Mouse (Mus musculus): ENCODE data around the gene Mov10l1.

The Mov10l1 gene

DNA sequence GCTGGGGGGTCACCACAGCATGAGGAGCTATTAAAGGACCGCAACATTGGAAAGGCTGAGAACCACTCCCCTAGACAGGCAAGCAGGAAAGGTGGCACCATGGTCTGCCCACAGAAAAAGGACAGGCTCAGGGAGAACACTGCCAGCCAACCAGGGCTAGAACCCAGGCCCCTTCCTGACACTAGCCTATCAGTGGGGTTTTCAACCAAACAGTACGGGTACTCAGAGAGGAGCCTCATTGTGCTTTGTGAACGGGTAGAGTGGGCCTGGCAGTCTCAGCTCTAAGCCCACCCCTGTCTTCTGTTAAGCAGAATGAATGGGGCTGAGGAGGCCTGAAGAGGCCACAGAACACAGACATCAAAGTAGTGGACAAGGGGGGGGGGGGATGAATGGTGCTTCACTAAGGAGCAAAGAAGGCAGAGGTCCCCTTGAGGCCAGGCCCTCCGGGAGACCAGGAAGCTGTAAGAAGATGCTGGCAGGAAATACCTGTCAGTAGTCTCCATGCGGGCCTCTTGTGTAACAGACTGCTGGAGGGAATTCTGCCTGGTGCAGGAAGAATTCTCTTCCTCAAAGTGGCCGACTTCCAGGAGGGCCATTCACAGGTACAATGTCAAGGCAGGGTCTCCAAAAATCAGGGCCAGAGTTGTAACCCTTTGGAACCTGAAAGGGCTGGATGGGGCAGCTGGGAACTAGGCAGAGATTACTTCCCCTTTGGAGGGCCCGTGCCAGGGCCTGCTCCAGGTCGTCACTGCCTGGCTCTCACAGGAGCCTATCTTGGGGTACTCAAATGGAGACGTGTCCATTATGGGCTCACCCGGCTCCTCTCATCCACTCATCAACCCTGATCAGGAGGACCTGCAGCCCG lies 92.1 kb downstream of the Mov10l1 start, which contains the start of gene Trabd:
Trabd (plus strand) TSS at position 512 of the 865 bp plus-strand sequence.
- no peak for DNase-seq (ENCODE audit: extremely low spot score, low read depth, low spot score)

DNA sequence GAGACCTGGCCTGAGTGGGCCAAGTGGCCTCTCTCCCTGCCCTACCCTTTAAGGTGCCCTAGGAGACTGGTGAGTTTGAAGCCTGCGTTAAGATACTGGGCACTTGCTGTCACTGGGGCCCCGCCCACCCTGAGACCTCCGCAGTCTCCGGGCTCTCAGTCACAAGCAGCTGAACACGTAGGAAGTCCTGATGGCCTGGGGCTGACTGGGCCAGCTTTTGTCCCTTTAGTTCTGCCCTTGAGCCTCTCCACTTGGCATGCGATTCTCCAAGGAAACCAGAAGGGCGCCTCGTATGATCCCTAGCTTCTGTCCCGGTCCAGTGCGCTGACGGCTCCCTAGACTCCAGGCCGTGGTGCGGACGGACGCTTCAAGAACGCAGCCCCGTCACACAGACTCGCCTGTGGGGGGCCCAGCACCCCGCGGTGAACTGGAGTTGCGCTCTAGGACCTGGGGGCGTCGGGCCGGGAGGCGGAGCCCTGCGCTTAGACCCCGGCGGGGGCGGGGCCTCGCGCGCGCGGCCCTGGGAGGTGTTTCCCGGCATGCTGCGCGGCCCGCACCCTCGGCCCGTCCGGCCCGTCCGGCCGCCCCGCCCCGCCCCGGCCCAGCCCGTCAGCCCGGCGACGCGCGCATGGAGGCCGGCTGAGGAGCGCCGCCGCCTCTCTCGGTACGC lies 92.9 kb downstream of the Mov10l1 start:
- no peak for DNase-seq (ENCODE audit: extremely low spot score, low read depth, low spot score)

DNA sequence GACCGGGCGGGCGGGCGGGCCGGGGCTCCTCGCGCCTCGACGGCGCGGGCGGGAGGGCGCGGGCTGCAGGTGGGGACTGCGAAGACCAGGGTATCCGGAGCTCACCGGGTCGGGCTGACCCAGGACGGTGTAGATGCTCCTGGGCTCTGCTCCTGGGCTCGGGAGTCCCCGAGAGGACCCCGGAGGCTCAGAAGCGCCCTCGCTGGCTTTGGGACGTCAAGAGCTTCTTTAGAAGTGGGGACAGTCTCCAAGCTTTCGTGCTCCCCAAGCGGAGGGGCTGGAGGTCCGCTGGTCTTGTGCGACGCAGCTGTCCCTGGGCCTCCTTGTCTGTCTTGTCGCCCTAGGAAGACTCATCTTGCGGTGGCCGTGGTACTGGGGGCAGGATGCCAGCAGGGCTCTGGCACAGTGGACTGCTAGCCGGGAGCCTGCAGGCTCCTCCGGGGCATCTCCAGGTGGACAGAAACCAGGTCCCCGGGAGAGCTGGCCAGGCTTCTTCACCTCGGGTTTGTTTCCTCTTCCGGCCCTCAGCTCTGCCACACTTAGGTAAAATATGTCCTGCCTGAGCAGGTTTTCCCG lies 93.5 kb downstream of the Mov10l1 start:
- DNase-seq (ENCODE audit: extremely low spot score, low read depth, low spot score), result no peak

DNA sequence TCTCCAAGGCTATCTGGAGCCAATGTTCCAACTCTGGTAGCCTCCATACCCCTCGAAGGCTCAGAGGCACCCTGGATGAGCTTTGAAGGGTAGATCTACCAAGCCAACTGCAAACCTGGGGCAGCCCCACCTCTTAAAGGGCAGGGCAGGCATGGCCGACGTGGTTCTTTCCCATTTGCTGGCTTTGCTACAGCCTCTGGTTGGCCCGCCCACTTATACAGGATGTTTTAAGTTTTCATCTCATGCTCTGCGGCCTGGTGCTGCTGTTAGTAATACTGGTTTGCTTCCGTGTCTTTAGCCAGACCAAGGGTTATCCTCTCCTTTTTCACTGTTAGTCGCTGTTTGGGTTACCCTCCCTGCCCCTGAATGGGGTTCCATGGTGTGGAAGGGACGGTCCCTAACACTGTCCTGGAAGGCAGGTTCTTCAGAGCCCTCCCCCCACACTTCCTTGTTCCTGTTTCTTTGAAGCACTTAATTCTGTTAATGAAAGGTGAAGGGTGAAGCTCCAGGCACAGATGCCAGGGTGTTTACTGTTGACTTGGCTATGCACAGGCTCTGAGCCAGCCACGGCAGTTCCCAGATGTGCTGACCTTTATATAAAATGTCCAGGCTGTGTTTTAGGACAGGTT lies 95.6 kb downstream of the Mov10l1 start:
- DNase-seq (ENCODE audit: extremely low spot score, low read depth, low spot score), result no peak

DNA sequence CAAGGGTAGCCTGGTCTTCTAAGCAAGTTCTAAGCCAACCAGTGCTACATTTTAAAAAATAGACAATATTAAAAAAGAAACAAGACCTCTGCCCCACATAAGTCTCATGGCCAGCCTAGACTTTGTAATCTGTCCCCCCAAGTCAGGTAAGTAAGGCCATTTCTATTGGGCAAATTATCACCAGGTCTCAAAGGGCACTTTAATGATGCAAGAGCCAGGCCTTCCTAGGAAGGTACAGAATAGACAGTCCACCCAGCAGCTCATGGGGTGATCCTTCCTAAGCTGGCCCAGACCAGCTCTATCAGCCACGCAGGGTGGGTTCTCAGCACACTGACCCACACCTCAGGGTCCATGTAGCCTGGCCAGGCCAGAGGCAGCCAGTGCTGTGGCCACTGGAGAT lies 101.2 kb downstream of the Mov10l1 start:
- DNase-seq (ENCODE audit: extremely low spot score, low read depth, low spot score), result no peak

DNA sequence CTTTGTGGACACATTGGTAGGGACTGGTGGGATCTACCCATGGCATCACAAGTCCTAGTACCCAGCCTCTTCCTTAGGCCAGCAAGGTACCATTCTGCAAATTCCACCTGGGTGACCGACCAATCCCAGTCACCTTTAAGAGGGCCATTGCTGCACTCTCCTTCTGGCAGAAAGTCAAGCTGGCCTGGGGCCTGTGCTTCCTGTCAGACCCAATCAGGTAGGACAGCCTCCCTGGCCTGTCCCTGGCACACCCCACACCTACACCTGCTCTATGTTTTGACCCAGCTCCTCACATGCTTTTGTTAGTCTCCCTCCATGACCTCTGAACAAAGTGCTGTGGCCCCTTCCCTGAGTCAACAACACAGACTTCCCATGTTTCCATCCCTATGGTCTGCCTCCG lies 102.1 kb downstream of the Mov10l1 start:
- DNase-seq (ENCODE audit: extremely low spot score, low read depth, low spot score), result no peak

DNA sequence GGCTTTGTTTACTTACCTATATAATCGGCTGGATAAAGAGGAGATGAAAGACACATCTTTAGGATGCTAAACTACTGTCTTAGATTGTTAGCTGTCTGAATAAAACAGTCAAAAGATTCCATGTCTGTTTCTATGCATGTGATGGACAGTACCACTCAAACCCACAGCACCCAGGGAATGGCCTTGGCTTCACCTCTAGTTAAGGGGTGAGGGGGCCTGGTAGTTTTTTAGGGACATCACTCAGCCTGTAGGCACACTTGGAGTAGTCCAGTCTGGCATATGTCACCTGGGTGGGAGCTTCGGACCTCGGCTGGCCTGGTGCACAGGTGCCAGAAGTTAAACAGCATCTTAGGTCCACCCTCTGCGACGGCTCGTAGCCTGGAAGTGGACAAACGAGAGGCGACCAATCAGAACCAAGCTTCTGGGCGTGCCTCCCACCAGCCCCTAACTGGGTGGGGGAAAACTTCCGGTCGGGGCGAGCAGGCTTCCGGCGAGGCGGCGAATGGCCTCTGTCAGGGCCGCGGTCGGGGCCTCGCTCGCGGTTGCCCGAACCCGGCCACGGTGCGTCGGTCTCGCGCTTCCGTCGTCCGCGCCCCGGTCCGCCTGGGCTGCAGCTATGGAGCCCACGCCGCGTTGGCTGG lies 106.0 kb downstream of the Mov10l1 start, which contains the start of gene Selenoo:
Selenoo (plus strand) TSS at position 478 of the 641 bp plus-strand sequence.
- peak; percentile 61 for DNase-seq (ENCODE audit: extremely low spot score, low read depth, low spot score)

DNA sequence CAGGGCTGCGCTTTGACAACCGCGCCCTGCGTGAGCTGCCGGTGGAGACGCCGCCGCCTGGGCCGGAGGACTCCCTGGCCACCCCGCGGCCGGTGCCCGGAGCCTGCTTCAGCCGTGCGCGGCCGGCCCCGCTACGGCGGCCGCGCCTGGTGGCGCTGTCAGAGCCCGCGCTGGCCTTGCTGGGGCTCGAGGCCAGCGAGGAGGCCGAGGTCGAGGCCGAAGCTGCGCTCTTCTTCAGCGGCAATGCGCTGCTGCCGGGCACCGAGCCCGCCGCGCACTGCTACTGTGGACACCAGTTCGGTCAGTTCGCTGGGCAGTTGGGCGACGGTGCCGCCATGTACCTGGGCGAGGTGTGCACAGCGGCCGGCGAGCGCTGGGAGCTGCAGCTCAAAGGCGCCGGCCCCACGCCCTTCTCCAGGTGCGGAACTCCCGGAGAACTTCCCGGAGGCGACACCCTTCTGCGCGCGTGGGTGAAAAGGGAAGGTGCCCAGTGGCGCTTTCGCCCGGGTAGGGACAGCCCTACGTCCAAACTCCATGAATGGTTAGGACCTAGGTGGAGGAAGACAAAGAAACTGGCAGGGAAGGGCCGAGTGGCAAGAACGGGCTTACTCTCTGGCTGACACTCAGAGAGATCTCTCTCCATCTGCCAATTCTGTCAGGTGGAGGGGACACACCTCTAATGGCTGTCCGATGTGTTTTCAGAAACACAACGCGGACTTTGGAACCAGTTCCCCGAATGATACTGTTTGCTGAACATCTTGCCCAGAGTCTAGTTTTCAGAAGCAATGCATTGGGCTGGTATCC lies 106.7 kb downstream of the Mov10l1 start:
- DNase-seq (ENCODE audit: extremely low spot score, low read depth, low spot score), result no peak

DNA sequence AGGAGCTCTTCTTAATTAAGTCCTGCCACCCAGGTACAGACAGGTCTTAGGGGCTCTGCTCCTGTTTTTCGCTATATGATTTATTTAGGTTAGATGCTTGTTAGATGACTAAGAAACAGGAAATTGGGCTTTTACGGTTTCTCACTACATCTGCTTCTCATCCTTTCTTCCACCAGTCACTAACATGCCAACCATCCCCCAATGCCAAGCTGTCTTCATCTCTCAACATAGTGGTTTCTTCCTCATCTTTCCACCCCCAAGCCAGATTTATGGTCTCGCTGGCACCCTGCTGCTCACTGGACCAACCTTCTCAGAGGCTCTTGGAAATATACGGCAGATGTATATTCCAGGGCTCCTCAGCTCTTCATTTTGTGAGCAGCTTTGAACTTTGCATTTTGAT lies 108.0 kb downstream of the Mov10l1 start:
- DNase-seq (ENCODE audit: extremely low spot score, low read depth, low spot score), result no peak

DNA sequence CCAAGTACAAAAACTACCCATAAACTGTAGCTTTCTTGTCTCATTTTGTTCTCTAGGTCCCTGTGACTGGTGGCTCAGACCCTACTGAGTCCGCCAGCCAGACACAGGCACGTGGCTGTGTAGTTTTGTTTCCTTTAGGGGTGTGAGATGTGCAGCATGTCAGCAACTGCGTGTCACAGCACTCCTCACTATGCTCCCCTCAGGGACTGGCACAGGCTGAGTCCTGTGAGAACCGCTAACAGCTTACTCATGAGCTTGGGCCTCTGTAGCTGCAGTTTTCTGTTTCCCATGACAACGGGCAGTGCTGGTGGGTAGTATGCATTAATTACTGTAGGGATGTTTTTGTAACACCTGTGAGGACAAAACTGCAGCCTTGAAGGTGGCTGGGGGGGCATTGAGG lies 109.5 kb downstream of the Mov10l1 start:
- no peak for DNase-seq (ENCODE audit: extremely low spot score, low read depth, low spot score)

DNA sequence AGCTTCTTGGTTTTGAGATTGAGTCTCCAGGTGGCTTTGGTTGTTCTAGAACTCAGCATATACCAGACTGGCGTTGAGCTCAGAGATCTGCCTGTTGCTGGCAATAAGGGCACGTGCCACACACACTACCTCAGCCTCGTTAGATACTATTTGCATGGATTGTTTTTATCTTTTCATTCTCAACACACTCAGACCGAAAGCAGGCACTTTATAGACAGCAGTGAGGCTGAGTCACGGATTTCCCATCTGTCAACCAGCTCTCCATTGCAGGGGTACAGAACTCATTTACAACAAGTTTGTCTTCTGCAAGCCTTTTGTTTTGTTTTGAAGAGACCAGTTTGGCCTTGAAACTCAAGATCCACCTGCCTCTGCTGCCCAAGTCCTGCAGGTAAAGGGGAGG lies 114.7 kb downstream of the Mov10l1 start:
- DNase-seq (ENCODE audit: extremely low spot score, low read depth, low spot score), result no peak

DNA sequence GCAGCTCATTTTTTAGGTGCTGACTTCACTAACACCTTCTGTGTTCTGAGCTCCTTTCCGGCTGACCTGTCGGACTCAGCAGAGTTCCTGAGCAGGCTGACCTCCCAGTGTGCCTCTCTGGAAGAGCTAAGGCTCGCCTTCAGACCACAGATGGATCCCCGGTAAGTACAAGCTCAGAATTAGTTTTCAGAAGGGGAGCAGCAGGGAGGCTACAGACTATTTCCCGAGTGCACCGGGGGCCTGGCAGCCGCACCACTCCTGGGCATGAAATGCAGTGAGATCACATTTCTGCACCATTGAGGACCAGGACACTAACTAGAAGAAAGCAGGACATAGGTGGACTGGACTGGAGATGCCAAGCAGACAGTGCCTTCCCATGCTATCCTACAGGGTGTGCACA lies 115.9 kb downstream of the Mov10l1 start:
- DNase-seq (ENCODE audit: extremely low spot score, low read depth, low spot score), result no peak

DNA sequence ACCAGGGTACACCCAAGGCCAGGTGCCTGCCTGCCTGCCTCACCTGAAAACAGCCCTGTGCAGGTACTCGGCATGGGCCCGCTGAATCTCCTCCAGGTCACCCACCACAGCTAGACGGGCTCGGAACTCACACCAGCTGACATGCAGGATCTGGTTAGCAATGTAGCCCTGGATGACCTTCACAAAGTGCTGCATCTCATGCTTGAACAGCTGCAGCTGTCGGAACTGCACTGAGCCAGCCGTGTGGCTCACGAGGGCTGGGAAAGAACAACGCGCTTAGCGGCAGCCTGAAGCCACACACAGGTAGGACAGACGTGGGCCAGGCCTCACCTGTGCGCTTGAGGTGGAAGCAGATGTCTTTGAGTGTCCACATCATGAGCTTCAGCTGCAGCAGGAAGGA lies 118.1 kb downstream of the Mov10l1 start:
- no peak for DNase-seq (ENCODE audit: extremely low spot score, low read depth, low spot score)

DNA sequence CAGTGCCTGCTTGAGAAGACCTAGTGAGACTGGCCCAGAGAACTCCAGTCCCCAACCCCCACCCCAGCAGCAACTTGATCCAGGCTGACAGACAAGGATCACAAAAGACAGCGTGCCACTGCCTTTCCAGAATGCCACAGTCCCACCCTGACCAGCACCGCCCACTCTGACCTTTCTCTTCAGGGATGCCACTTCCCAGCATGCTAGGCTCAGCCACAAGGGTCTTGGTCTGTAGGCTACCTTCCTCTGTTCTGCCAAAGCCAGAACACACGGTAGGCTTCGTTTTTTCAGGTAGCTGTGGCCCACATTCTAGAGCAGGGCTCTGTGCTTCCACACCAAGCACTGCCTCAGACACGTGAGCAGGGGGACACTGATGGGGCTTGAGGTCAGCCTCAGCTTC lies 119.9 kb downstream of the Mov10l1 start:
- no peak for DNase-seq (ENCODE audit: extremely low spot score, low read depth, low spot score)

DNA sequence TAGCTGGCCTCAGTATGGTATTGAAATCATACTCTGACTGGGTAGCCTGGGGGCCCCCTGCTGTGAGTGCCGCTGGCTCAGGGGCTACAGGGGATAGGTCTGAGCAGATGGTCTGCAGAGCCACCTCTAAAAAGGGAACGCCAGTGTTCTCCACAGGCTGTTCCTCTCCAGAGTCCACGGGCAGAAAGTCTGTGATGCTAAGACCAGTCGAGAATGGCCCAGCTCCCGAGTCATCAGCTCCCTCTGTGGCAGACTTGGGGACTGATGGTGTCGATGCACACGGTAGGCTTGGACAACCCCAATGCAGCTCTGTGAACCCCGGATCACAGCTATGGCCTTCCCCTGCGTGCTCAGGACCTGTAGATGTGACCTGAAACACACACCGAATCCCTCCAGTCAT lies 121.2 kb downstream of the Mov10l1 start:
- no peak for DNase-seq (ENCODE audit: extremely low spot score, low read depth, low spot score)

DNA sequence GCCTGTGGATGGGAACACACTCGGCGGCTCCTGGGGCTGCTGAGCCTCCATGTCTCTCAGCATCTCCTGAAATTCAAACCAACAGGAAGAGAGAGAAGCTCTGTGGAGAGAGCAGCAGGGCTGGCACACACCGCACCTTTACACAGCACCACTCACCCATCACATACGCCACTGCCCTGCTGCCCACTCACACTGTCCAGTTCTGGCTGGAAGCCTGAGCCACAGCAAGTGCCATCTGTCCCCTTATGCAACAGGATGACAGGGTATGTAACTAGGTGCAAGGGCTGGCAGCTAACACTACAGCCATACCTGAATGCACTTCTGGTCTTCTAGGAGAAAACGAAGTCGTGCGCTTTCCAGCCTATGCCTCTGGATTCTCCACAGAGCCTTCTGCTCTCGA lies 121.7 kb downstream of the Mov10l1 start:
- DNase-seq (ENCODE audit: extremely low spot score, low read depth, low spot score), result no peak
